Mouse (Mus musculus): ENCODE measurements around the gene Slc35g2. TPM values are rescaled to one million over a fixed set of nuclear protein-coding genes. Genes with fewer than 3 reads are reported as not detected.
A peak's percentile ranks its signal among the peaks of the same experiment; 100 is the strongest.

Slc35g2 gene
- polyA plus RNA-seq, 1 experiment from 2014 or later = 26.6 TPM

- H3K4me3 ChIP-seq (ENCODE audit: low read depth, low read length) = no peak overlapping the region
- H3K27ac ChIP-seq (ENCODE audit: low read depth, low read length) = no peak overlapping the region
- no peaks in the 10 kb centered on the region for H3K9me3 ChIP-seq (ENCODE audit: control insufficient read depth, low read length)
- no peak for ATAC-seq (ENCODE audit: low read depth)
- H3K36me3 ChIP-seq (ENCODE audit: control insufficient read depth, insufficient read depth, low read length) = no peaks in the 10 kb centered on the region
- WGBS = 88% methylated on average over 8 of the region's 8 CpGs
- H3K4me2 ChIP-seq (ENCODE audit: low read depth, low read length) = no peak overlapping the region
- no peak overlapping the region for H3K9ac ChIP-seq (replicated peaks; ENCODE audit: low read depth, low read length)
- no peaks in the 10 kb centered on the region for H3K4me1 ChIP-seq (ENCODE audit: control insufficient read depth, insufficient read depth, low read length)
- H3K27me3 ChIP-seq (ENCODE audit: control insufficient read depth, insufficient read depth, low read length) = no peaks in the 10 kb centered on the region
These were observed 25.4 kb upstream of the Slc35g2 start for GRCm38 (mm10) chr9:100596317-100596716.

- H3K27ac ChIP-seq (ENCODE audit: low read depth, low read length) = no peak overlapping the region
- ATAC-seq (ENCODE audit: low read depth) = no peak
These were observed 19.6 kb upstream of the Slc35g2 start for GRCm38 (mm10) chr9:100590462-100590861.

GRCm38 (mm10) chr9:100584031-100584430, 13.1 kb upstream of the Slc35g2 start:
- no peak overlapping the region for H3K27ac ChIP-seq (ENCODE audit: low read depth, low read length)
- no peaks in the 10 kb centered on the region for H3K27me3 ChIP-seq (ENCODE audit: control insufficient read depth, insufficient read depth, low read length)
- H3K9me3 ChIP-seq (ENCODE audit: control insufficient read depth, low read length) = no peaks in the 10 kb centered on the region
- H3K4me2 ChIP-seq (ENCODE audit: low read depth, low read length) = no peak overlapping the region
- WGBS = 91% methylated on average over 4 of the region's 4 CpGs
- H3K4me3 ChIP-seq (ENCODE audit: low read depth, low read length) = no peak overlapping the region
- H3K36me3 ChIP-seq (ENCODE audit: control insufficient read depth, insufficient read depth, low read length) = no peaks in the 10 kb centered on the region
- no peak for ATAC-seq (ENCODE audit: low read depth)
- H3K4me1 ChIP-seq (ENCODE audit: control insufficient read depth, insufficient read depth, low read length) = peaks cover 5% of the 10 kb centered on the region; the same call in 1 of the 2 replicates
- no peak overlapping the region for H3K9ac ChIP-seq (replicated peaks; ENCODE audit: low read depth, low read length)

More at GRCm38 (mm10) chr9:100590462-100590861, 19.6 kb upstream of the Slc35g2 start:
- WGBS = 63% methylated on average over 4 of the region's 4 CpGs
- no peaks in the 10 kb centered on the region for H3K4me1 ChIP-seq (ENCODE audit: control insufficient read depth, insufficient read depth, low read length)
- no peaks in the 10 kb centered on the region for H3K27me3 ChIP-seq (ENCODE audit: control insufficient read depth, insufficient read depth, low read length)
- no peaks in the 10 kb centered on the region for H3K36me3 ChIP-seq (ENCODE audit: control insufficient read depth, insufficient read depth, low read length)
- H3K4me2 ChIP-seq (ENCODE audit: low read depth, low read length) = no peak overlapping the region
- H3K4me3 ChIP-seq (ENCODE audit: low read depth, low read length) = no peak overlapping the region
- H3K9ac ChIP-seq (replicated peaks; ENCODE audit: low read depth, low read length) = no peak overlapping the region
- H3K9me3 ChIP-seq (ENCODE audit: control insufficient read depth, low read length) = no peaks in the 10 kb centered on the region

- Histone ChIP-seq H3K9me3 (ENCODE audit: control insufficient read depth, low read length) (no peaks in the 10 kb centered on the region), H3K27ac (ENCODE audit: low read depth, low read length) (no peak overlapping the region)
- ATAC-seq (ENCODE audit: low read depth) = no peak
These were observed 12.1 kb upstream of the Slc35g2 start for GRCm38 (mm10) chr9:100582883-100583575.

GRCm38 (mm10) chr9:100581543-100582492, 10.9 kb upstream of the Slc35g2 start:
- H3K4me2 ChIP-seq (ENCODE audit: low read depth, low read length) = no peak overlapping the region
- H3K4me3 ChIP-seq (ENCODE audit: low read depth, low read length) = no peak overlapping the region
- H3K27ac ChIP-seq (ENCODE audit: low read depth, low read length) = peak overlapping the region; percentile 8; the same call in 1 of the 2 replicates
- H3K4me1 ChIP-seq (ENCODE audit: control insufficient read depth, insufficient read depth, low read length) = peaks cover 5% of the 10 kb centered on the region; the same call in 1 of the 2 replicates
- 27% methylated on average over 13 of the region's 13 CpGs for WGBS
- H3K36me3 ChIP-seq (ENCODE audit: control insufficient read depth, insufficient read depth, low read length) = no peaks in the 10 kb centered on the region
- ATAC-seq (ENCODE audit: low read depth) = peak; percentile 46; the same call in 1 of the 2 replicates
- H3K27me3 ChIP-seq (ENCODE audit: control insufficient read depth, insufficient read depth, low read length) = no peaks in the 10 kb centered on the region
- no peak overlapping the region for H3K9ac ChIP-seq (replicated peaks; ENCODE audit: low read depth, low read length)
- H3K9me3 ChIP-seq (ENCODE audit: control insufficient read depth, low read length) = no peaks in the 10 kb centered on the region

More at GRCm38 (mm10) chr9:100582883-100583575, 12.1 kb upstream of the Slc35g2 start:
- Histone ChIP-seq H3K4me3 (ENCODE audit: low read depth, low read length) (no peak overlapping the region), H3K4me2 (ENCODE audit: low read depth, low read length) (no peak overlapping the region), H3K36me3 (ENCODE audit: control insufficient read depth, insufficient read depth, low read length) (no peaks in the 10 kb centered on the region), H3K4me1 (ENCODE audit: control insufficient read depth, insufficient read depth, low read length) (peaks cover 5% of the 10 kb centered on the region; the same call in 1 of the 2 replicates), H3K27me3 (ENCODE audit: control insufficient read depth, insufficient read depth, low read length) (no peaks in the 10 kb centered on the region), H3K9ac (replicated peaks; ENCODE audit: low read depth, low read length) (no peak overlapping the region)
- 72% methylated on average over 13 of the region's 13 CpGs for WGBS

GRCm38 (mm10) chr9:100580196-100580740, 9.4 kb upstream of the Slc35g2 start:
- peaks cover 5% of the 10 kb centered on the region; the same call in 1 of the 2 replicates for H3K4me1 ChIP-seq (ENCODE audit: control insufficient read depth, insufficient read depth, low read length)
- H3K27me3 ChIP-seq (ENCODE audit: control insufficient read depth, insufficient read depth, low read length) = no peaks in the 10 kb centered on the region
- no peak overlapping the region for H3K9ac ChIP-seq (replicated peaks; ENCODE audit: low read depth, low read length)
- no peaks in the 10 kb centered on the region for H3K36me3 ChIP-seq (ENCODE audit: control insufficient read depth, insufficient read depth, low read length)
- no peak overlapping the region for H3K4me2 ChIP-seq (ENCODE audit: low read depth, low read length)
- H3K4me3 ChIP-seq (ENCODE audit: low read depth, low read length) = no peak overlapping the region
- no peak overlapping the region for H3K27ac ChIP-seq (ENCODE audit: low read depth, low read length)
- no peak for ATAC-seq (ENCODE audit: low read depth)
- 61% methylated on average over 20 of the region's 20 CpGs for WGBS
- H3K9me3 ChIP-seq (ENCODE audit: control insufficient read depth, low read length) = no peaks in the 10 kb centered on the region

GRCm38 (mm10) chr9:100573942-100574341, 3.1 kb upstream of the Slc35g2 start:
- Histone ChIP-seq H3K27me3 (ENCODE audit: control insufficient read depth, insufficient read depth, low read length) (no peaks in the 10 kb centered on the region), H3K9me3 (ENCODE audit: control insufficient read depth, low read length) (no peaks in the 10 kb centered on the region), H3K4me2 (ENCODE audit: low read depth, low read length) (no peak overlapping the region), H3K36me3 (ENCODE audit: control insufficient read depth, insufficient read depth, low read length) (no peaks in the 10 kb centered on the region), H3K9ac (replicated peaks; ENCODE audit: low read depth, low read length) (no peak overlapping the region), H3K4me3 (ENCODE audit: low read depth, low read length) (no peak overlapping the region), H3K27ac (ENCODE audit: low read depth, low read length) (no peak overlapping the region), H3K4me1 (ENCODE audit: control insufficient read depth, insufficient read depth, low read length) (no peaks in the 10 kb centered on the region; the same call in 1 of the 2 replicates)
- no peak for ATAC-seq (ENCODE audit: low read depth)
- WGBS = 62% methylated on average over 5 of the region's 5 CpGs

GRCm38 (mm10) chr9:100573300-100573699, 2.4 kb upstream of the Slc35g2 start:
- no peak for ATAC-seq (ENCODE audit: low read depth)

More at GRCm38 (mm10) chr9:100573300-100573699, 2.4 kb upstream of the Slc35g2 start:
- Histone ChIP-seq H3K4me3 (ENCODE audit: low read depth, low read length) (no peak overlapping the region), H3K36me3 (ENCODE audit: control insufficient read depth, insufficient read depth, low read length) (no peaks in the 10 kb centered on the region), H3K9me3 (ENCODE audit: control insufficient read depth, low read length) (no peaks in the 10 kb centered on the region), H3K4me2 (ENCODE audit: low read depth, low read length) (no peak overlapping the region), H3K27me3 (ENCODE audit: control insufficient read depth, insufficient read depth, low read length) (no peaks in the 10 kb centered on the region), H3K9ac (replicated peaks; ENCODE audit: low read depth, low read length) (no peak overlapping the region), H3K27ac (ENCODE audit: low read depth, low read length) (no peak overlapping the region), H3K4me1 (ENCODE audit: control insufficient read depth, insufficient read depth, low read length) (no peaks in the 10 kb centered on the region; the same call in 1 of the 2 replicates)
- WGBS = 68% methylated on average over 2 of the region's 2 CpGs
